In the genomic region with DNA sequence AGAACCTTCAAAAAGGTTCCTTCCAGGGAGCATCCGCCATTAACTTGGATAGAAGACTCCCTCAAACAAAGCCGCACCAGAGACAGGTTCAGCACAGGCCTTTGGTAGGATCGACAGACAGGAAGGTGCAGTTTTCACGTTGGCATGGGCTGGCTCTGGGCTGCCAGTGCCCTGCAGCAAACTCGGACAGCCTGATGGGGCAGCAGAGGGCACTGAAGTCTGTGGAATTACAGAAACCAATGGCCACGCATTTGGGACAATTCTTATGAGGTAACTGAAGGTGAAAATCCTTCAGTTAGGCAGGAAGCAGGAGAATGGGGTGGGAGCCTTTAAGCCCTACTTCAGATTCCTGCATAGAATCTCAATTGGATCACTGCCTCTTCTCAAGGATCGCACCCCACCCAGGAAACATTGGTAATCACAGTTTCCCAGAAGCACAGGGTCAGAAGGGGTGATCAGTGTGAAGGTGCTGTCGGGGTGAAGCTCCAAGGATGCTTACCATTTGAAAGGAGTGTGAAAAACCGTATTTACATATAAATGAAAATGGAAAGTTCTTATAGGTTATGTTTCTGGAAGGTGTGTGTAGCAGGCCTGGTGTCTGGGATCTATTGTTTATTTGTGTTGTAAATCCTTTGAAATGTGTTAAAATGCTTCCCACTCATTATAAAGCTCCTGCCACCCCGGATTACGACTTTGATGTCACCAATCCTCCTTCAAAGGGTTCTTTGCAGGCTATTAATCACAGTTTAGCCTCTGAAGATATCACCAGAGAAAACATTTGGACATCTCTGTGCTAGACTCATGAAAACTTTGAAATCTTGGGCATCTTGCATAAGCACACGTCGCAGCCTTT, we compare ENCODE assay signal across 9 mouse cellular contexts.
DNase-seq lines count a peak whose midpoint lies in the region; TF ChIP-seq lines count a peak whose summit lies in the region.
"Had no signal": no experiment of that assay in that cellular context is flagged by ENCODE, and none has a peak within 500 bp of the region (broad histone marks: within the 10 kb centered on the region; RNA-seq: fewer than 3 reads in every experiment).

No protein-coding gene starts in this region.

- WGBS in liver, adult 2 months = 33% methylated on average over 13 of the region's 13 CpGs

- TF ChIP-seq POLR2A in liver, adult 2 months (IDR thresholded peaks at IDR 0.05; ENCODE audit: extremely low read depth, insufficient read depth, low read length) = no peak

- no peak overlapping the region for H3K9ac ChIP-seq in liver, adult 2 months (ENCODE audit: low read depth, low read length)
- H3K9ac ChIP-seq: limb, embryonic 15.5 days had no signal

- H3K27me3 ChIP-seq in liver, adult 2 months (ENCODE audit: control insufficient read depth, insufficient read depth, low read length) = no peaks in the 10 kb centered on the region

- no peak overlapping the region for H3K27ac ChIP-seq in liver, adult 2 months (replicated peaks; ENCODE audit: insufficient read depth, low read depth, low read length)
- H3K27ac ChIP-seq: limb, embryonic 15.5 days had no signal

- no peaks in the 10 kb centered on the region for H3K4me1 ChIP-seq in liver, adult 2 months (ENCODE audit: control insufficient read depth, insufficient read depth, low read length)
- H3K4me1 ChIP-seq: limb, embryonic 15.5 days had no signal

- peak; percentile 80 for TF ChIP-seq CTCF in liver, adult 2 months (IDR thresholded peaks at IDR 0.05; ENCODE audit: low read depth, low read length)

- no peaks in the 10 kb centered on the region for H3K36me3 ChIP-seq in liver, adult 2 months (ENCODE audit: control insufficient read depth, insufficient read depth, low read length)
- H3K36me3 ChIP-seq: limb, embryonic 15.5 days had no signal

- H3K79me2 ChIP-seq in liver, adult 2 months (ENCODE audit: control insufficient read depth, insufficient read depth, low read length) = no peaks in the 10 kb centered on the region

- no peak overlapping the region for H3K4me3 ChIP-seq in liver, adult 2 months (ENCODE audit: insufficient read depth, low read depth, low read length)
- H3K4me3 ChIP-seq: limb, embryonic 15.5 days had no signal

- DNase-seq in embryo, embryonic 10 days (ENCODE audit: low spot score) = peak; percentile 52
- no peak for DNase-seq in embryo, embryonic 9.5 days (ENCODE audit: extremely low spot score)
- DNase-seq in liver, adult 2 months (ENCODE audit: extremely low read depth, low read depth, low spot score) = peak; percentile 33
- DNase-seq in liver = no peak
- DNase-seq in cerebellum, postnatal 36 days = peak; percentile 16 to 35
- DNase-seq in lung, postnatal 36 days = peak; percentile 67
- DNase-seq in thymus, adult 18-20 months = no peak
- DNase-seq in thymus, postnatal 36 days = no peak

Comparison
In these comparisons a context has a peak if more than half of its experiments do, and no peak if none do; other contexts are left out.
1. DNase-seq: peak in embryo, embryonic 10 days (single experiment), liver, adult 2 months (single experiment), cerebellum, postnatal 36 days (2 of 2) and lung, postnatal 36 days (single experiment); none in embryo, embryonic 9.5 days (single experiment), liver (single experiment), thymus, adult 18-20 months (0 of 2) and thymus, postnatal 36 days (0 of 2).